ENCODE assay signal across 17 mouse cellular contexts in genomic region chr3:129474451-129474850, GRCm38 (mm10).
"Had no signal": no experiment of that assay in that cellular context is flagged by ENCODE, and none has a peak within 500 bp of the region (broad histone marks: within the 10 kb centered on the region; RNA-seq: fewer than 3 reads in every experiment).

No protein-coding gene starts in this region.

- H3K27me3 ChIP-seq: kidney, embryonic 15.5 days; limb, embryonic 12.5 days; limb, embryonic 15.5 days; lung, embryonic 15.5 days had no signal

- DNase-seq: kidney, adult 11 months; kidney, adult 8-10 months; kidney, postnatal 10 days; kidney, postnatal 36 days; layer of hippocampus, postnatal 36 days; liver, postnatal 0 days; lung, postnatal 10 days; midbrain, embryonic 14.5 days; thymus, postnatal 25 days had no signal

- ATAC-seq: liver, postnatal 0 days had no signal

- H3K36me3 ChIP-seq: kidney, embryonic 15.5 days; limb, embryonic 12.5 days; limb, embryonic 15.5 days; lung, embryonic 15.5 days had no signal

- H3K4me1 ChIP-seq: kidney, embryonic 15.5 days; limb, embryonic 12.5 days; limb, embryonic 15.5 days; lung, embryonic 15.5 days had no signal

- H3K4me3 ChIP-seq: kidney, embryonic 15.5 days; left cerebral cortex, adult 2 months; limb, embryonic 12.5 days; limb, embryonic 15.5 days; lung, embryonic 15.5 days had no signal

- H3K4me2 ChIP-seq: kidney, embryonic 15.5 days; limb, embryonic 12.5 days; limb, embryonic 15.5 days; liver, embryonic 11.5 days; lung, embryonic 15.5 days; midbrain, embryonic 11.5 days had no signal

- H3K9ac ChIP-seq: kidney, embryonic 15.5 days; limb, embryonic 12.5 days; limb, embryonic 15.5 days; liver, embryonic 14.5 days; liver, postnatal 0 days; lung, embryonic 15.5 days had no signal

- H3K27ac ChIP-seq: kidney, embryonic 15.5 days; left cerebral cortex, adult 2 months; limb, embryonic 12.5 days; limb, embryonic 15.5 days; liver, embryonic 14.5 days; lung, embryonic 15.5 days had no signal

- H3K9me3 ChIP-seq: kidney, embryonic 15.5 days; limb, embryonic 12.5 days; limb, embryonic 15.5 days; lung, embryonic 15.5 days had no signal
